Mouse (Mus musculus) lung, adult 2 months (tissue): ENCODE measurements around the gene Luzp1.

Source experiments
- CTCF ChIP-seq: fragments of 200-500 bp; IDR thresholded peaks from 2 replicates; pipeline ENCODE4 v1.5.1; 2011; ENCODE audit warnings: mild to moderate bottlenecking, low read length, control low read depth; ENCODE audit not compliant: insufficient read depth
- POLR2A ChIP-seq: fragments of 200-500 bp; IDR thresholded peaks from 2 replicates; pipeline ENCODE4 v1.6.1; 2011; ENCODE audit warnings: low read depth, mild to moderate bottlenecking, control low read depth, low read length, borderline replicate concordance; ENCODE audit errors: extremely low read depth

DNA sequence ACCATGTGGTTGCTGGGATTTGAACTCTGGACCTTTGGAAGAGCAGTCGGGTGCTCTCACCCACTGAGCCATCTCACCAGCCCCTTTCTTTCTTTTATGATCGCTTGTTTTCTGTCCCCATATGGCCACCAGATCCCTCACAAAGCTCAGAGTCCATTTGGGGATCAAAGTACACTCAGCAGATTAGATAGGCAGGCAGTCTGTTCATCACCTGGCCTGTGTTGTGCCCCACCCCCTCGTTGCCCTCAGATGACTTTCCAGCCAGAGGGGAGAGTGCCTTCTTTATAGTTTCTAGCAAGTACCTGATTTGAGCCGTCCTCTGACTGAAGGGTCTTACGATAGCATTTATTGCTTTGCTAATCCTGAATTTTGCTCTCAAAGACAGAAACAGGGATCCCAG, 16.8 kb upstream of the Luzp1 start:
- TF ChIP-seq POLR2A (no peak), CTCF (no peak)
